Mouse (Mus musculus): ENCODE measurements around the gene Ifnz. TPM values are rescaled to one million over a fixed set of nuclear protein-coding genes. Genes with fewer than 3 reads are reported as not detected.
A peak's percentile ranks its signal among the peaks of the same experiment; 100 is the strongest.
"Not testable (repeated sequence)": the region's sequence is repeated elsewhere in the genome, so short reads cannot be mapped to it uniquely, and the experiment has no call there.

Ifnz gene
- 0.10 and 0.17 TPM in 2 replicates for polyA plus RNA-seq (2012; rRNA removed)
- 0.25 TPM in 1 of 2 replicates, not detected in the other for polyA plus RNA-seq (2014; fragmentation: Nextera tagmentation; extraction: Ambion mirVana)

DNA sequence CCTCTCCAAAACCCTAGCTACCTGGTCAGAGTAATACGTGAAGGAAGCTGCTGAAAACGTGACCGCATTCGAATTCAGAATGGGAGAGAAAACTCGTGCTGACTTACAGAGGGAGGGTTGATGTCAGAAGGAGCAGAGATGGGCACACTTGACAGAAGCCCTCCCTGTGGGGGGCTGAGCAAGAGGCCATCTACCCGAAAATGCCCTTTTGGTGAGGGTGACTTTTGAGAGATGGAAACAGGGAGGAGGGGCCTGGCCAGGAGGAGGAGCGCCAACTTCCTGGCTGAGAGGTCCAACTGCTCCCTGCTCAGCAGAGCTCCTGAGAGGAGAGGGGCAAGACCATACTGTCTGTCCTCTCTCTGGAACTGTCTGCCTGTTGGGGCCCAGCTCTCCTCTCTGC, at the start of gene Ifnz:
Gene Ifnz, plus strand, starts transcription at position 301 of the 400 bp plus-strand sequence.
- not testable (repeated sequence) for ATAC-seq (ENCODE audit: low FRiP score, low read depth); H3K9me3 ChIP-seq (ENCODE audit: control insufficient read depth, low read length); H3K27ac ChIP-seq (replicated peaks; ENCODE audit: low read depth, low read length); DNase-seq (ENCODE audit: low spot score); H3K4me1 ChIP-seq (ENCODE audit: control insufficient read depth, insufficient read depth, low read length); H3K9ac ChIP-seq (ENCODE audit: low read depth, low read length, severe bottlenecking); H3K36me3 ChIP-seq (ENCODE audit: control insufficient read depth, insufficient read depth, low read length); H3K27me3 ChIP-seq (ENCODE audit: control insufficient read depth, insufficient read depth, low read length)
- peak within 1 kb of the TSS; percentile 17; the same call in 1 of the 2 replicates for H3K4me3 ChIP-seq (replicated peaks; ENCODE audit: low read length)
- WGBS: 26% methylated on average over 3 of the region's 7 CpGs
- peak within 1 kb of the TSS; percentile 29 for H3K4me2 ChIP-seq (replicated peaks; ENCODE audit: low read depth, low read length, severe bottlenecking)

- ATAC-seq (ENCODE audit: low FRiP score, low read depth) (no peak), DNase-seq (ENCODE audit: low spot score) (peak; percentile 51)
- no peak overlapping the region for H3K9ac ChIP-seq (ENCODE audit: low read depth, low read length, severe bottlenecking)
- H3K4me2 ChIP-seq (replicated peaks; ENCODE audit: low read depth, low read length, severe bottlenecking): no peak overlapping the region
- H3K27ac ChIP-seq (replicated peaks; ENCODE audit: low read depth, low read length): no peak overlapping the region
- TF ChIP-seq POLR2A (IDR thresholded peaks at IDR 0.05; ENCODE audit: borderline replicate concordance, extremely low read depth, insufficient read depth, insufficient read length): no peak
- H3K4me1 ChIP-seq (ENCODE audit: control insufficient read depth, insufficient read depth, low read length): no peaks in the 10 kb centered on the region
- no peaks in the 10 kb centered on the region for H3K9me3 ChIP-seq (ENCODE audit: control insufficient read depth, low read length)
- H3K4me3 ChIP-seq (replicated peaks; ENCODE audit: low read length): no peak overlapping the region
- no peaks in the 10 kb centered on the region for H3K27me3 ChIP-seq (ENCODE audit: control insufficient read depth, insufficient read depth, low read length)
- no peaks in the 10 kb centered on the region for H3K36me3 ChIP-seq (ENCODE audit: control insufficient read depth, insufficient read depth, low read length)
- WGBS: 0% methylated on average over 2 of the region's 2 CpGs
Measured at GRCm38 (mm10) chr4:88738480-88738879, 43.5 kb upstream of the Ifnz start.

- Histone ChIP-seq H3K27me3 (ENCODE audit: control insufficient read depth, insufficient read depth, low read length) (no peaks in the 10 kb centered on the region), H3K4me3 (replicated peaks; ENCODE audit: low read length) (no peak overlapping the region), H3K9ac (ENCODE audit: low read depth, low read length, severe bottlenecking) (no peak overlapping the region), H3K4me2 (replicated peaks; ENCODE audit: low read depth, low read length, severe bottlenecking) (no peak overlapping the region), H3K27ac (replicated peaks; ENCODE audit: low read depth, low read length) (no peak overlapping the region), H3K9me3 (ENCODE audit: control insufficient read depth, low read length) (no peaks in the 10 kb centered on the region), H3K36me3 (ENCODE audit: control insufficient read depth, insufficient read depth, low read length) (no peaks in the 10 kb centered on the region), H3K4me1 (ENCODE audit: control insufficient read depth, insufficient read depth, low read length) (no peaks in the 10 kb centered on the region)
- no peak for TF ChIP-seq POLR2A (IDR thresholded peaks at IDR 0.05; ENCODE audit: borderline replicate concordance, extremely low read depth, insufficient read depth, insufficient read length)
- no peak for ATAC-seq (ENCODE audit: low FRiP score, low read depth)
- 84% methylated on average over 6 of the region's 6 CpGs for WGBS
- no peak for DNase-seq (ENCODE audit: low spot score)
Measured at GRCm38 (mm10) chr4:88739036-88739435, 42.9 kb upstream of the Ifnz start.

DNA sequence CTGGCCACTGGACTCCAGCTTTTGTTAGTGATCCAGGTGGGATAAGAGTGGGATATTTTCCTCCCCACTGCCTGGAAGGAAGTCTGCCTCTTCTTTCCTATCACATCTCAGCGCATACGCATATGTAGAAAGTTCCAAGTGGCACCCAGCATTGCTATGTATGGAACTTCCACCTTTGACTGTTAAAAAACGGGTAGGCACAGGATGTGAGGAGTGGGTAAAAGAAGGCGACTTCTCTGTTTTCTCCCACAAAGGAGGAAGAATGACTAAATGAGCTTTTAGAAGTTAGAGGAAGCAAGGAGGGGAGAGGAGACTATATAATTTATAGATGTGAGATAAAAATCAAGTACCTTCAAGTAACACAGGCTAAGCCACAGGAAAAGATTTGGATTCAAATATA, 40.5 kb upstream of the Ifnz start:
- WGBS: 87% methylated on average over 4 of the region's 4 CpGs
- H3K27ac ChIP-seq (replicated peaks; ENCODE audit: low read depth, low read length): no peak overlapping the region
- H3K4me3 ChIP-seq (replicated peaks; ENCODE audit: low read length): no peak overlapping the region
- DNase-seq (ENCODE audit: low spot score): no peak
- no peaks in the 10 kb centered on the region for H3K36me3 ChIP-seq (ENCODE audit: control insufficient read depth, insufficient read depth, low read length)
- no peak for TF ChIP-seq POLR2A (IDR thresholded peaks at IDR 0.05; ENCODE audit: borderline replicate concordance, extremely low read depth, insufficient read depth, insufficient read length)
- H3K9me3 ChIP-seq (ENCODE audit: control insufficient read depth, low read length): no peaks in the 10 kb centered on the region
- no peak overlapping the region for H3K9ac ChIP-seq (ENCODE audit: low read depth, low read length, severe bottlenecking)
- H3K4me2 ChIP-seq (replicated peaks; ENCODE audit: low read depth, low read length, severe bottlenecking): no peak overlapping the region
- ATAC-seq (ENCODE audit: low FRiP score, low read depth): no peak
- no peaks in the 10 kb centered on the region for H3K27me3 ChIP-seq (ENCODE audit: control insufficient read depth, insufficient read depth, low read length)
- H3K4me1 ChIP-seq (ENCODE audit: control insufficient read depth, insufficient read depth, low read length): peaks cover 6% of the 10 kb centered on the region; the same call in 1 of the 2 replicates

DNA sequence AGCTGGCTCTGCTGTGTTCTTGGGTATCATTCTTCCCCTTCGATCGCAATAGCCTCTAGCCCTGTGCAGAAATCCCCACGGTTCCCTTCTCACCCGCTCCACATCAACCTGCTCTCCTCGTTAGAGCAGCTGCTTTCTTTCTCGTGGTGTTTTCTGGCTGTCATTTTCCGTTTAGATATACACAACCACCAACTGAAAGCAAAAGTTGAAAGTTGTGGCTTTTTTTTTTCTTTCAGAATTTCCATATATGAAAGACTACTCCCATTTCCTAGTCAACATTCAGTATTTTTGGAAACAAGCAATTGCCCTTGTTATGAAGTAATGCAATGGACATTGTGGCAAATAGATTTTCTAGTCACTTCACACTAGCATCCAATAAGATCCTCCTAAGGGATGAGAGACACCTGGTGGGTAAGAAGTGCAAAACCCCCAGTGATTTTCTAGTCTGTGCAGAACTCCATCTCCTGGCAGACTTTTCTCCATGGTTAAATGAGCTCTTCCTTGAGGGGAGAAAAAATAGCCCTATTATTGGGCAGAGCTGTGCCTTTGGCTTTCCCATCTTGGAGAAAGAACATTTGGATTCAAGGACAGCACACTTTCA, 39.1 kb upstream of the Ifnz start:
- DNase-seq (ENCODE audit: low spot score) (no peak), ATAC-seq (ENCODE audit: low FRiP score, low read depth) (no peak)
- H3K27ac ChIP-seq (replicated peaks; ENCODE audit: low read depth, low read length): no peak overlapping the region
- H3K4me1 ChIP-seq (ENCODE audit: control insufficient read depth, insufficient read depth, low read length): peaks cover 6% of the 10 kb centered on the region; the same call in 1 of the 2 replicates
- no peaks in the 10 kb centered on the region for H3K9me3 ChIP-seq (ENCODE audit: control insufficient read depth, low read length)
- H3K36me3 ChIP-seq (ENCODE audit: control insufficient read depth, insufficient read depth, low read length): no peaks in the 10 kb centered on the region
- no peak overlapping the region for H3K9ac ChIP-seq (ENCODE audit: low read depth, low read length, severe bottlenecking)
- TF ChIP-seq POLR2A (IDR thresholded peaks at IDR 0.05; ENCODE audit: borderline replicate concordance, extremely low read depth, insufficient read depth, insufficient read length): no peak
- no peak overlapping the region for H3K4me3 ChIP-seq (replicated peaks; ENCODE audit: low read length)
- whole genome bisulfite sequencing: 70% methylated on average over 7 of the region's 7 CpGs
- H3K4me2 ChIP-seq (replicated peaks; ENCODE audit: low read depth, low read length, severe bottlenecking): no peak overlapping the region
- no peaks in the 10 kb centered on the region for H3K27me3 ChIP-seq (ENCODE audit: control insufficient read depth, insufficient read depth, low read length)
